Mouse (Mus musculus) left cerebral cortex, adult 18-20 months (tissue): ENCODE data around the gene Kcnq1. TPM values are rescaled to one million over a fixed set of nuclear protein-coding genes. Genes with fewer than 3 reads are reported as not detected.

Experiments
- DNase-seq, 2 experiments: peaks; one replicate each; pipeline ENCODE4 v3.0.0; 2021 to 2022; ENCODE audit warnings: low spot score in 2 of 2, mixed read lengths in 1 of 2
- total RNA-seq, 2 experiments: library from RNA; stranded (reverse); gene quantifications; 2 replicates each; pipeline ENCODE4 v1.2.3; 2021

Gene Kcnq1
- total RNA-seq, 2 experiments from 2014 or later: 0.30 to 0.54 TPM

GRCm38 (mm10) chr7:143401429-143402016, 295.4 kb downstream of the Kcnq1 start:
- no peak for DNase-seq

- no peak for DNase-seq
Measured at GRCm38 (mm10) chr7:143404296-143404695, 298.1 kb downstream of the Kcnq1 start.

- no peak for DNase-seq
Measured at GRCm38 (mm10) chr7:143407931-143408501, 301.9 kb downstream of the Kcnq1 start.

- DNase-seq: no peak
Measured at GRCm38 (mm10) chr7:143408615-143409021, 302.5 kb downstream of the Kcnq1 start.

- no peak for DNase-seq
Measured at GRCm38 (mm10) chr7:143412606-143413005, 306.4 kb downstream of the Kcnq1 start.

GRCm38 (mm10) chr7:143415070-143415469, 308.9 kb downstream of the Kcnq1 start:
- no peak for DNase-seq

- DNase-seq: no peak
Measured at GRCm38 (mm10) chr7:143416406-143416805, 310.2 kb downstream of the Kcnq1 start.

GRCm38 (mm10) chr7:143417875-143418274, 311.7 kb downstream of the Kcnq1 start:
- no peak for DNase-seq

GRCm38 (mm10) chr7:143419585-143420160, 313.5 kb downstream of the Kcnq1 start:
- no peak for DNase-seq

GRCm38 (mm10) chr7:143428142-143428813, 322.1 kb downstream of the Kcnq1 start:
- DNase-seq: no peak

- no peak for DNase-seq
Measured at GRCm38 (mm10) chr7:143428814-143429499, 322.8 kb downstream of the Kcnq1 start.

GRCm38 (mm10) chr7:143432631-143433030, 326.5 kb downstream of the Kcnq1 start:
- DNase-seq: no peak

GRCm38 (mm10) chr7:143433331-143433730, 327.2 kb downstream of the Kcnq1 start:
- peak; percentile 7 to 22 for DNase-seq

GRCm38 (mm10) chr7:143437231-143437893, 331.2 kb downstream of the Kcnq1 start:
- DNase-seq: no peak

- DNase-seq: no peak
Measured at GRCm38 (mm10) chr7:143437894-143438581, 331.9 kb downstream of the Kcnq1 start.

- DNase-seq: no peak
Measured at GRCm38 (mm10) chr7:143438965-143439364, 332.8 kb downstream of the Kcnq1 start.

GRCm38 (mm10) chr7:143444580-143444954, 338.4 kb downstream of the Kcnq1 start:
- DNase-seq: no peak

GRCm38 (mm10) chr7:143444955-143445648, 338.9 kb downstream of the Kcnq1 start:
- no peak for DNase-seq

- no peak for DNase-seq
Measured at GRCm38 (mm10) chr7:143445651-143446460, 339.7 kb downstream of the Kcnq1 start.
